Mouse (Mus musculus): ENCODE results near the gene Crip2. TPM values are rescaled to one million over a fixed set of nuclear protein-coding genes. Genes with fewer than 3 reads are reported as not detected.

Crip2 gene
- 43.9 TPM for polyA plus RNA-seq (2017; shearing (Covaris generic))

GRCm38 (mm10) chr12:113139908-113140615 is at the start of gene Crip2:
TSS of gene Crip2 (plus strand) at chr12:113140236.

DNA sequence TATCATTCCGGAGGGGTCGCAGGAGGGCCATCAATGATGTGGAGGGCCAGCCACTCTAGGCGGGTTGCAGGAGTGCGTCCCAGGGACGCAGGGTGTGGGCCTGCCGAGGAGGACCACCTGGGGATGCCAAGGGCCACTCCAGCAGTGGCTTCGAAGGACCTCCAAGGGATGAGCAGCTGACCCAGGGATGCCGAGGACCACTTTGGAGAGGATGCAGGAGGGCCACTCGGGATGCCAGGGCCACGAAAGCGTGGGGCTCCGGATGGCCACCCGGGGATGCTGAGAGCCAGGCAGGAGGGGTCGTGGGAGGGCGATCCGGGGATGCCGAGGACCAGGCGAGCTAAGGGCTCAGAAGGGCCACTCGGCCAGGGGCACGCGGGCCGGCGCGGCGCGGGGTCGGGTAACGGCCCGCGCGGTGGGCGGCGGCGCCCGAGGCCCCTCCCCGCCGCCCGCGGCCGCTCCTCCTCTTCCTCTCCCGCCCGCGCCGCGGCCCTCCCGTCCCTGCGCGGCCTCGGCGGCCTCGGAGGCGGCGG is 42.2 kb upstream of the Crip2 start, which contains the start of gene Mta1:
Gene Mta1 (plus strand): TSS at position 530 of the 533 bp plus-strand sequence.

DNA sequence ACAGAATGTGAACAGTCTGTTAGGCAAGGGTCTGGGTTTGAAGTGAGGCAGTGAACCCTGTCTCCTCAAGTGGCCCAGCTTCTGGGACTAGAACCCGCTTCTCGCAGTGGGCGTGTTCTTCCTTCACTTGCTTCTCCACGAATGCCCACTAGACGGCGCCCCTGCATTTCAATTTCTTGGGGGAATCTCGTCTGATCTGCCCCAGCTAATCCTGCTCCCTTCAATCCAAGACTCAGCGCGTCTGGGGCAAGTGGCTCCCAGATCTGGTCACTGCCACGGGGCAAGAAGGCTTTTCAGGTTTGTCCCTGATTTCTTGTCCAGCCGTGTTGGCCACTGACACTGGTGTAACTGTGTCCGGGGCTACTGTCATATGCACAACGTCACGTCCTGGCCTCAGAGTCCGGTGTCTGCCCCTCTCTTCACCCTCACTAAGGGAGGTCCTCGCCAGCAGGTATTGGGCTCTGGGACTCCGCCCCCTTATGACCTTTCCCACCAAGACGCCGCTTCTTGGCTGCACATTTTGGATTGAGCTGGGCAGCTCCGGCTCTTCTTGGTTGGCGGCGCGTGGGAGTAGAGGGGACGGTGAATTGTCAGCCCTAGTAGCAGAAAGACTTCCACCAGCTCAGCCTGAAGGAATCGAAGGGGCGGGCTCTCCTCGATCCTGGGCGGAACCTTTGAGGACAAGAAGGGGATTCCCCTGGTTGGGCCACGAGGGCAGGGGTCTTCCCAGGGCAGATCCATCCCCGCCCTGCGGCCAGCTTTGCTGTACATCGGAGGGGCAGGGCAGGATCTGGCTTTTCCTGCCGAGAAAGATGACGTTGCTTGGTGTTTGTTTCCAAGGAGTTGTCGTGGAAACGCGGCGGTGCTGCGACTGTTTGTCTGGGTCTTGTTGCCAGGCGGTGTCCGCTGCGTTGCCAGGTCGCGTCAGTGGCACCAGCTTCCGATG is 6.3 kb downstream of the Crip2 start, which contains the start of gene Crip1:
Gene Crip1 (plus strand): TSS at position 205 of the 946 bp plus-strand sequence.

DNA sequence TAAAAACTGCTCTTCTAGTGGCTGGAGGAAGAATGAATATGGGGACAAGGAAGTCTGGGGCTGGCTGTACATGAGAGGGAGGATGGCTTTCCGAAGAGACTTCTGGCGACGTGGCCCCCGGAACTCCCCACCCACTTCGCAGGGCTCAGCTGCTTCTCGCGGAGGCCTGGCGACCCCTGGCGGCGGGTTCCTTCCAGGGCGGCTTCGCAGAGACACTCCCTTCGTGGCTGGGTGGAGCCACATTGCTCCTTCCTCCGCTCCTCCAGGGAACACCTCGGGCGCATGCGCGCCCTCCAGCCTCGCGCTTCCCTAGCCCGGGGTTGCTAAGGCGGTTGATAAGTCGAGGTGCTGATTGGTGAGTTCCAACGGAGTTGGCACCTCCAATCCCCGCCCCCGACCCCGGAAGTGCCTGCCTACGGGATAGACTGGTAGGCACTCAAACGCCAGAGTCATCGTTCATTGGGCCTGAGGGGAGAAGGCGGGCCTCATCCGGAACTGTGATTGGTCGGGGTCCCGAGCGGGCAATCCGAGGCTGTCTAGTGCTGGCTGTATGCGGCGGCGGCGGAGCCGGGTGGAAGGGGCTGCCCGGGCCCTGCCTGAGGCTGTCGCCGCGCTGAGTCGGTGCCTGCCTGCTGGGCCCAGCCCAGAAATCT is 16.0 kb downstream of the Crip2 start, which contains the start of gene Tedc1:
Gene Tedc1 (plus strand): TSS at position 535 of the 653 bp plus-strand sequence.

GRCm38 (mm10) chr12:113185442-113186291 is 45.6 kb downstream of the Crip2 start, which contains the start of gene Tmem121:
TSS of gene Tmem121 (plus strand) at chr12:113185930.

Other genes starting within 250 kb of the Crip2 start
- gene Jag2, start 210.5 kb upstream of the Crip2 start, polyA plus RNA-seq (2017; shearing (Covaris generic)): 1.8 TPM
- gene Nudt14, start 198.1 kb upstream of the Crip2 start, polyA plus RNA-seq (2017; shearing (Covaris generic)): 33.1 TPM
- 67.8 TPM for gene Btbd6, start 163.8 kb upstream of the Crip2 start, polyA plus RNA-seq (2017; shearing (Covaris generic))
- gene Brf1, start 139.5 kb upstream of the Crip2 start, polyA plus RNA-seq (2017; shearing (Covaris generic)): 191 TPM
- gene Pacs2, start 125.7 kb upstream of the Crip2 start, polyA plus RNA-seq (2017; shearing (Covaris generic)): 26.2 TPM
- not detected for gene Tex22, start 65.7 kb upstream of the Crip2 start, polyA plus RNA-seq (2017; shearing (Covaris generic))
- gene Mta1, start 42.0 kb upstream of the Crip2 start, polyA plus RNA-seq (2017; shearing (Covaris generic)): 33.3 TPM
- gene Crip1, start 6.1 kb downstream of the Crip2 start, polyA plus RNA-seq (2017; shearing (Covaris generic)): 3,163 TPM
- gene Tedc1, start 16.2 kb downstream of the Crip2 start, polyA plus RNA-seq (2017; shearing (Covaris generic)): 18.5 TPM
- gene Tmem121, start 45.7 kb downstream of the Crip2 start, polyA plus RNA-seq (2017; shearing (Covaris generic)): 0.72 TPM